Comparison of ENCODE assay signal across 28 mouse cellular contexts in genomic region chr2:114133355-114133754, GRCm38 (mm10).
"Had no signal": no experiment of that assay in that cellular context is flagged by ENCODE, and none has a peak within 500 bp of the region (broad histone marks: within the 10 kb centered on the region; RNA-seq: fewer than 3 reads in every experiment).

No protein-coding gene starts in this region.

- H3K4me2 ChIP-seq: limb, embryonic 12.5 days; limb, embryonic 13.5 days; limb, embryonic 15.5 days; liver, embryonic 15.5 days; lung, embryonic 14.5 days; lung, embryonic 15.5 days; midbrain, embryonic 11.5 days; midbrain, embryonic 12.5 days; midbrain, embryonic 13.5 days; midbrain, embryonic 15.5 days; neural tube, embryonic 12.5 days; neural tube, embryonic 13.5 days had no signal

- H3K27me3 ChIP-seq: limb, embryonic 12.5 days; limb, embryonic 13.5 days; limb, embryonic 15.5 days; liver, embryonic 15.5 days; lung, embryonic 15.5 days; megakaryocyte, embryonic 14.5 days; midbrain, embryonic 12.5 days; midbrain, embryonic 13.5 days; midbrain, embryonic 15.5 days; neural tube, embryonic 12.5 days; neural tube, embryonic 13.5 days had no signal

- H3K27ac ChIP-seq: left cerebral cortex, adult 2 months; limb, embryonic 10.5 days; limb, embryonic 12.5 days; limb, embryonic 13.5 days; limb, embryonic 15.5 days; liver, embryonic 15.5 days; lung, embryonic 15.5 days; macrophage; midbrain, embryonic 10.5 days; midbrain, embryonic 12.5 days; midbrain, embryonic 13.5 days; midbrain, embryonic 15.5 days; neural tube, embryonic 12.5 days; neural tube, embryonic 13.5 days had no signal

- H3K4me1 ChIP-seq: limb, embryonic 10.5 days; limb, embryonic 12.5 days; limb, embryonic 13.5 days; limb, embryonic 15.5 days; liver, embryonic 15.5 days; lung, embryonic 15.5 days; midbrain, embryonic 10.5 days; midbrain, embryonic 12.5 days; midbrain, embryonic 13.5 days; midbrain, embryonic 15.5 days; neural tube, embryonic 12.5 days; neural tube, embryonic 13.5 days had no signal

- H3K9me3 ChIP-seq: limb, embryonic 10.5 days; limb, embryonic 12.5 days; limb, embryonic 13.5 days; limb, embryonic 15.5 days; liver, embryonic 15.5 days; lung, embryonic 15.5 days; megakaryocyte, embryonic 14.5 days; midbrain, embryonic 10.5 days; midbrain, embryonic 12.5 days; midbrain, embryonic 13.5 days; midbrain, embryonic 15.5 days; neural tube, embryonic 12.5 days; neural tube, embryonic 13.5 days had no signal

- H3K9ac ChIP-seq: limb, embryonic 12.5 days; limb, embryonic 13.5 days; limb, embryonic 15.5 days; liver, embryonic 15.5 days; lung, embryonic 14.5 days; lung, embryonic 15.5 days; midbrain, embryonic 12.5 days; midbrain, embryonic 13.5 days; midbrain, embryonic 15.5 days; neural tube, embryonic 12.5 days; neural tube, embryonic 13.5 days had no signal

- DNase-seq: left cerebral cortex, postnatal 4 days; lung, adult 18-20 months; lung, adult 2 months; lung, embryonic 14.5 days; lung, postnatal 10 days; lung, postnatal 14 days; lung, postnatal 36 days; lung, postnatal 4 days; midbrain, embryonic 14.5 days had no signal

- H3K4me3 ChIP-seq: left cerebral cortex, adult 2 months; limb, embryonic 10.5 days; limb, embryonic 12.5 days; limb, embryonic 13.5 days; limb, embryonic 15.5 days; liver, embryonic 15.5 days; lung, embryonic 15.5 days; megakaryocyte, embryonic 14.5 days; midbrain, embryonic 10.5 days; midbrain, embryonic 12.5 days; midbrain, embryonic 13.5 days; midbrain, embryonic 15.5 days; myocyte; neural tube, embryonic 12.5 days; neural tube, embryonic 13.5 days had no signal

- ATAC-seq: lung, postnatal 0 days; midbrain, embryonic 13.5 days; midbrain, embryonic 15.5 days; midbrain, embryonic 16.5 days had no signal
